Mouse (Mus musculus) skeletal muscle tissue, adult 2 months (tissue): ENCODE measurements around the gene Cox14.
A peak's percentile ranks its signal among the peaks of the same experiment; 100 is the strongest.
"Not testable (repeated sequence)": the region's sequence is repeated elsewhere in the genome, so short reads cannot be mapped to it uniquely, and the experiment has no call there.

Source experiments
- DNase-seq: peaks from one replicate; pipeline ENCODE4 v3.0.0-alpha.2; 2012; ENCODE audit warnings: low read depth, low spot score

Gene Cox14

GRCm38 (mm10) chr15:99725341-99726155 lies at the start of gene Cox14:
Cox14 (plus strand) TSS chr15:99725618.
- DNase-seq: peak; percentile 99

GRCm38 (mm10) chr15:99677089-99677488 lies 48.3 kb upstream of the Cox14 start:
- no peak for DNase-seq

- DNase-seq: no peak
Observed at GRCm38 (mm10) chr15:99678063-99678800, 47.2 kb upstream of the Cox14 start.

- no peak for DNase-seq
Observed at GRCm38 (mm10) chr15:99679008-99679407, 46.4 kb upstream of the Cox14 start.

GRCm38 (mm10) chr15:99682880-99683279 lies 42.5 kb upstream of the Cox14 start:
- DNase-seq: no peak

- no peak for DNase-seq
Observed at GRCm38 (mm10) chr15:99684156-99684555, 41.3 kb upstream of the Cox14 start.

GRCm38 (mm10) chr15:99688712-99689111 lies 36.7 kb upstream of the Cox14 start:
- DNase-seq: peak; percentile 53

GRCm38 (mm10) chr15:99690924-99691323 lies 34.5 kb upstream of the Cox14 start:
- DNase-seq: no peak

GRCm38 (mm10) chr15:99691976-99692375 lies 33.4 kb upstream of the Cox14 start:
- no peak for DNase-seq

- no peak for DNase-seq
Observed at GRCm38 (mm10) chr15:99697309-99697708, 28.1 kb upstream of the Cox14 start.

- DNase-seq: no peak
Observed at GRCm38 (mm10) chr15:99698533-99699085, 26.8 kb upstream of the Cox14 start.

GRCm38 (mm10) chr15:99699715-99700114 lies 25.7 kb upstream of the Cox14 start:
- DNase-seq: no peak

- no peak for DNase-seq
Observed at GRCm38 (mm10) chr15:99700219-99701106, 25.0 kb upstream of the Cox14 start.

GRCm38 (mm10) chr15:99701640-99701998 lies 23.8 kb upstream of the Cox14 start:
- DNase-seq: not testable (repeated sequence)

- DNase-seq: peak; percentile 89
Observed at GRCm38 (mm10) chr15:99701999-99702900, 23.2 kb upstream of the Cox14 start, which contains the start of gene Smarcd1. Smarcd1 (plus strand) TSS chr15:99702129.

GRCm38 (mm10) chr15:99703104-99703503 lies 22.3 kb upstream of the Cox14 start:
- DNase-seq: no peak

- no peak for DNase-seq
Observed at GRCm38 (mm10) chr15:99703676-99704040, 21.8 kb upstream of the Cox14 start.

GRCm38 (mm10) chr15:99704041-99704681 lies 21.3 kb upstream of the Cox14 start:
- no peak for DNase-seq

- no peak for DNase-seq
Observed at GRCm38 (mm10) chr15:99704881-99705280, 20.5 kb upstream of the Cox14 start.

- DNase-seq: peak; percentile 51
Observed at GRCm38 (mm10) chr15:99705440-99706048, 19.9 kb upstream of the Cox14 start, which contains the start of gene Gm17349. Gm17349 (minus strand) TSS chr15:99705490.
